Comparison of ENCODE assay signal across 14 mouse cellular contexts in the genomic region with DNA sequence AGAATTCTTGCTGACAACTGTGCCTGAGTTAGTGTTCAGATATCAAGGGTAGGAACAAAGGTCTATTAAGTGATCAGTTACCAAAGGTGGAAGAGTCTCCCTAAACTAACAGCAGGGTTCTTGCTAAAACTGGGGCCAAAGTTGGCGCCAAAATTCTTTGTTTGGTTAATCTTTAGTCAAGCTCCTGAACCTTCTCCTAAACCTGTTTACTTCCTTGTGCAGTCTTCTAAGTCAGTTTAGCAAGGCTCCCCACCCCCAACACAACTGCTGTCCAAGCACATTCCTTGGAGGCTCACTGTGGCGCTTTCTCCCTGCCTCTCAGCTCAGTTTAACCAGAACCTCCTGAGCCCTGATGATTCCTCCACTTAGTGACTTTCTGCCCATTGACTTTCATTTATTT. TPM values are rescaled to one million over a fixed set of nuclear protein-coding genes. Genes with fewer than 3 reads are reported as not detected.
DNase-seq lines count a peak whose midpoint lies in the region; ATAC-seq lines count a peak whose summit lies in the region.
"Had no signal": no experiment of that assay in that cellular context is flagged by ENCODE, and none has a peak within 500 bp of the region (broad histone marks: within the 10 kb centered on the region; RNA-seq: fewer than 3 reads in every experiment).

No protein-coding gene starts in this region.

- H3K36me3 ChIP-seq in liver, embryonic 12.5 days: no peaks in the 10 kb centered on the region
- no peaks in the 10 kb centered on the region for H3K36me3 ChIP-seq in midbrain, embryonic 14.5 days (ENCODE audit: control insufficient read depth, insufficient read depth, low read length)

- peak; percentile 9 for DNase-seq in liver
- DNase-seq in embryo, embryonic 10 days (ENCODE audit: low spot score): peak; percentile 11
- DNase-seq in kidney, adult 18-20 months: peak; percentile 81
- peak; percentile 2 for DNase-seq in mesoderm, embryonic 11.5 days (ENCODE audit: low read depth, low spot score)
- no peak for DNase-seq in thymus, postnatal 4 days
- no peak for DNase-seq in midbrain, embryonic 14.5 days
- no peak for DNase-seq in gastrocnemius, postnatal 25 days
- DNase-seq: cerebellum, adult 9-11 months; gastrocnemius, postnatal 36 days had no signal

- H3K9ac ChIP-seq in liver, embryonic 12.5 days: no peak overlapping the region
- H3K9ac ChIP-seq in midbrain, embryonic 14.5 days (replicated peaks; ENCODE audit: low read length): no peak overlapping the region

- peaks cover 16% of the 10 kb centered on the region; the same call in 1 of the 2 replicates for H3K27me3 ChIP-seq in liver, embryonic 12.5 days (replicated peaks)
- no peaks in the 10 kb centered on the region; the same call in 1 of the 2 replicates for H3K27me3 ChIP-seq in midbrain, embryonic 14.5 days (ENCODE audit: control insufficient read depth, insufficient read depth, low read length)

- no peaks in the 10 kb centered on the region for H3K9me3 ChIP-seq in liver, embryonic 12.5 days (replicated peaks)
- no peaks in the 10 kb centered on the region for H3K9me3 ChIP-seq in midbrain, embryonic 14.5 days (ENCODE audit: control insufficient read depth, low read length)

- no peak overlapping the region for H3K4me3 ChIP-seq in liver, embryonic 12.5 days
- H3K4me3 ChIP-seq in midbrain, embryonic 14.5 days (replicated peaks; ENCODE audit: low read depth, low read length): no peak overlapping the region

- no peak overlapping the region for H3K27ac ChIP-seq in liver, embryonic 12.5 days
- H3K27ac ChIP-seq in midbrain, embryonic 14.5 days (replicated peaks; ENCODE audit: low read depth, low read length): no peak overlapping the region

- no peaks in the 10 kb centered on the region for H3K4me1 ChIP-seq in liver, embryonic 12.5 days
- H3K4me1 ChIP-seq in midbrain, embryonic 14.5 days (ENCODE audit: control insufficient read depth, insufficient read depth, low read length): no peaks in the 10 kb centered on the region

- H3K4me2 ChIP-seq in liver, embryonic 12.5 days: no peak overlapping the region
- no peak overlapping the region for H3K4me2 ChIP-seq in midbrain, embryonic 14.5 days (ENCODE audit: low read length)

- ATAC-seq in liver, embryonic 12.5 days: no peak
- no peak for ATAC-seq in midbrain, embryonic 14.5 days (ENCODE audit: low FRiP score, low TSS enrichment)
- ATAC-seq: inflammation-experienced regulatory T-cells, adult 6 months had no signal

- WGBS in liver, embryonic 12.5 days (ENCODE audit: insufficient replicate concordance): 52% methylated on average over 2 of the region's 2 CpGs
- 22% methylated on average over 2 of the region's 2 CpGs for WGBS in midbrain, embryonic 14.5 days

RNA-seq across cellular contexts. Expression of gene Zcchc13, which starts 22.6 kb away (rescaled TPM):
- not detected in 2 replicates for polyA plus RNA-seq in liver, embryonic 12.5 days (2016; fragmentation: Nextera tagmentation; extraction: Ambion mirVana)
- not detected in 2 replicates for polyA plus RNA-seq in midbrain, embryonic 14.5 days (2014; fragmentation: Nextera tagmentation; extraction: Ambion mirVana)
- not detected for total RNA-seq in gastrocnemius, postnatal 25 days (2021)
- total RNA-seq: gastrocnemius, postnatal 36 days; heart, postnatal 10 days; neutrophil, adult 5-6 weeks had no signal
- polyA plus RNA-seq: inflammation-experienced regulatory T-cells, adult 6 months; liver, embryonic 16.5 days had no signal

Comparison
In these comparisons a context has a peak if more than half of its experiments do, and no peak if none do; other contexts are left out.
1. DNase-seq: peak in liver (single experiment), embryo, embryonic 10 days (single experiment), kidney, adult 18-20 months (single experiment) and mesoderm, embryonic 11.5 days (single experiment); none in thymus, postnatal 4 days (single experiment), midbrain, embryonic 14.5 days (single experiment) and gastrocnemius, postnatal 25 days (single experiment).